Mouse (Mus musculus) liver, postnatal 0 days (tissue): ENCODE results near the gene Hoxd10.

Experiments
- CTCF ChIP-seq: sonication (generic); IDR thresholded peaks from 2 replicates; pipeline ENCODE4 v1.5.1; 2016; ENCODE audit warnings: antibody characterized with exemption, low read depth
- EP300 ChIP-seq: IDR thresholded peaks from 2 replicates; pipeline ENCODE4 v1.6.1; 2016; ENCODE audit warnings: antibody characterized with exemption, low read depth, mild to moderate bottlenecking

GRCm38 (mm10) chr2:74735851-74736687, 44.3 kb downstream of the Hoxd10 start:
- TF ChIP-seq CTCF (no peak), EP300 (no peak)
